Comparison of ENCODE assay signal across 30 mouse cellular contexts in genomic region chr8:110925691-110926140, GRCm38 (mm10). TPM values are rescaled to one million over a fixed set of nuclear protein-coding genes. Genes with fewer than 3 reads are reported as not detected.
A peak's percentile ranks its signal among the peaks of the same experiment; 100 is the strongest.
DNase-seq lines count a peak whose midpoint lies in the region; ATAC-seq lines count a peak whose summit lies in the region.
"Had no signal": no experiment of that assay in that cellular context is flagged by ENCODE, and none has a peak within 500 bp of the region (broad histone marks: within the 10 kb centered on the region; RNA-seq: fewer than 3 reads in every experiment).

No protein-coding gene starts in this region.

- 79% methylated on average over 8 of the region's 8 CpGs for WGBS in liver, embryonic 11.5 days
- WGBS in liver, embryonic 15.5 days (ENCODE audit: insufficient replicate concordance): 64% methylated on average over 8 of the region's 8 CpGs

- ATAC-seq in liver, embryonic 11.5 days (replicated peaks; ENCODE audit: low FRiP score): no peak
- ATAC-seq in liver, embryonic 15.5 days (ENCODE audit: insufficient read depth): no peak
- ATAC-seq: forebrain, embryonic 14.5 days; intestine, embryonic 15.5 days had no signal

- H3K27me3 ChIP-seq in liver, embryonic 11.5 days (replicated peaks; ENCODE audit: control insufficient read depth, insufficient read depth, low read length): no peaks in the 10 kb centered on the region
- H3K27me3 ChIP-seq in liver, embryonic 15.5 days: no peaks in the 10 kb centered on the region
- H3K27me3 ChIP-seq: embryonic facial prominence, embryonic 12.5 days; heart, embryonic 12.5 days; hindbrain, embryonic 15.5 days; intestine, embryonic 15.5 days; limb, embryonic 15.5 days; lung, embryonic 15.5 days; neural tube, embryonic 15.5 days; stomach, embryonic 15.5 days had no signal

- H3K4me1 ChIP-seq in liver, embryonic 11.5 days (replicated peaks; ENCODE audit: control insufficient read depth, insufficient read depth, low read length): peaks cover 83% of the 10 kb centered on the region
- H3K4me1 ChIP-seq in liver, embryonic 15.5 days (replicated peaks): peaks cover 100% of the 10 kb centered on the region

- H3K36me3 ChIP-seq in liver, embryonic 11.5 days (ENCODE audit: control insufficient read depth, insufficient read depth, low read length): peaks cover 1% of the 10 kb centered on the region; the same call in 1 of the 2 replicates
- peaks cover 41% of the 10 kb centered on the region for H3K36me3 ChIP-seq in liver, embryonic 15.5 days (replicated peaks)
- H3K36me3 ChIP-seq: hindbrain, embryonic 15.5 days; intestine, embryonic 15.5 days; lung, embryonic 15.5 days; stomach, embryonic 15.5 days had no signal

- no peak for DNase-seq in liver, embryonic 11.5 days (ENCODE audit: low spot score)
- no peak for DNase-seq in liver
- peak; percentile 39 for DNase-seq in induced T-regulatory cell, adult 2 months (ENCODE audit: low read depth)
- no peak for DNase-seq in testis, postnatal 14 days (ENCODE audit: low spot score)
- DNase-seq in thymus, postnatal 0 days (ENCODE audit: low spot score): no peak
- DNase-seq in spleen, postnatal 4 days (ENCODE audit: low spot score in 2 of 2): no peak
- DNase-seq: adrenal gland, adult 8-10 months; cerebellum, adult 8-10 months; gastrocnemius, postnatal 36 days; heart, adult 18-20 months; kidney, adult 8-10 months; kidney, postnatal 4 days; layer of hippocampus, postnatal 36 days; lung, postnatal 36 days; retina, postnatal 1 day; right cerebral cortex, postnatal 14 days; thymus, postnatal 36 days had no signal

- no peak overlapping the region for H3K4me3 ChIP-seq in liver, embryonic 11.5 days (ENCODE audit: low read depth, low read length)
- H3K4me3 ChIP-seq in liver, embryonic 15.5 days (replicated peaks): no peak overlapping the region
- H3K4me3 ChIP-seq: embryonic facial prominence, embryonic 12.5 days; heart, embryonic 12.5 days; hindbrain, embryonic 15.5 days; intestine, embryonic 15.5 days; limb, embryonic 10.5 days; limb, embryonic 15.5 days; lung, embryonic 15.5 days; neural tube, embryonic 15.5 days; stomach, embryonic 15.5 days had no signal

- H3K9ac ChIP-seq in liver, embryonic 11.5 days (ENCODE audit: low read depth, low read length): no peak overlapping the region
- 0 out of 2 replicates have a peak overlapping the region, but pooled peaks have one; percentile 22 for H3K9ac ChIP-seq in liver, embryonic 15.5 days
- H3K9ac ChIP-seq: embryonic facial prominence, embryonic 12.5 days; heart, embryonic 12.5 days; hindbrain, embryonic 15.5 days; intestine, embryonic 15.5 days; limb, embryonic 15.5 days; lung, embryonic 15.5 days; neural tube, embryonic 15.5 days; stomach, embryonic 15.5 days had no signal

- H3K27ac ChIP-seq in liver, embryonic 11.5 days (ENCODE audit: low read depth, low read length): peak overlapping the region; percentile 19; the same call in 1 of the 2 replicates
- H3K27ac ChIP-seq in liver, embryonic 15.5 days (replicated peaks): peak overlapping the region; percentile 75
- H3K27ac ChIP-seq: embryonic facial prominence, embryonic 12.5 days; hindbrain, embryonic 15.5 days; intestine, embryonic 15.5 days; kidney, postnatal 0 days; limb, embryonic 10.5 days; limb, embryonic 15.5 days; lung, embryonic 15.5 days; neural tube, embryonic 15.5 days; stomach, embryonic 15.5 days had no signal

- no peak overlapping the region; the same call in 1 of the 2 replicates for H3K4me2 ChIP-seq in liver, embryonic 11.5 days
- peak overlapping the region; percentile 27 for H3K4me2 ChIP-seq in liver, embryonic 15.5 days
- H3K4me2 ChIP-seq: embryonic facial prominence, embryonic 12.5 days; hindbrain, embryonic 15.5 days; intestine, embryonic 15.5 days; limb, embryonic 15.5 days; lung, embryonic 15.5 days; midbrain, embryonic 11.5 days; neural tube, embryonic 15.5 days; stomach, embryonic 15.5 days had no signal

- no peaks in the 10 kb centered on the region for H3K9me3 ChIP-seq in liver, embryonic 11.5 days (ENCODE audit: control insufficient read depth, low read length)
- no peaks in the 10 kb centered on the region for H3K9me3 ChIP-seq in liver, embryonic 15.5 days (replicated peaks)
- H3K9me3 ChIP-seq: embryonic facial prominence, embryonic 12.5 days; heart, embryonic 12.5 days; hindbrain, embryonic 15.5 days; intestine, embryonic 15.5 days; limb, embryonic 10.5 days; limb, embryonic 15.5 days; lung, embryonic 15.5 days; neural tube, embryonic 15.5 days; stomach, embryonic 15.5 days had no signal

RNA-seq across cellular contexts. Expression of gene St3gal2, which starts 6.0 kb away (rescaled TPM):
- polyA plus RNA-seq in liver, embryonic 11.5 days (2014; fragmentation: Nextera tagmentation; extraction: Ambion mirVana): 21.9 and 22.0 TPM in 2 replicates
- 21.9 and 24.6 TPM in 2 replicates for polyA plus RNA-seq in liver, embryonic 15.5 days (2015; fragmentation: Nextera tagmentation; extraction: Ambion mirVana)
- polyA plus RNA-seq in thymus, postnatal 0 days (2015; fragmentation: Nextera tagmentation; extraction: Ambion mirVana): 9.0 and 9.5 TPM in 2 replicates

RNA-seq across cellular contexts. Expression of gene Fuk, which starts 23.4 kb away (rescaled TPM):
- 6.8 and 9.0 TPM in 2 replicates for polyA plus RNA-seq in liver, embryonic 11.5 days (2014; fragmentation: Nextera tagmentation; extraction: Ambion mirVana)
- polyA plus RNA-seq in liver, embryonic 15.5 days (2015; fragmentation: Nextera tagmentation; extraction: Ambion mirVana): 2.5 and 3.3 TPM in 2 replicates
- 4.9 and 5.2 TPM in 2 replicates for polyA plus RNA-seq in thymus, postnatal 0 days (2015; fragmentation: Nextera tagmentation; extraction: Ambion mirVana)
